Mouse (Mus musculus) liver, embryonic 14.5 days (tissue): ENCODE data around the gene Igtp. TPM values are rescaled to one million over a fixed set of nuclear protein-coding genes. Genes with fewer than 3 reads are reported as not detected.
"Not testable (repeated sequence)": the region's sequence is repeated elsewhere in the genome, so short reads cannot be mapped to it uniquely, and the experiment has no call there.

Experiments used
- ATAC-seq: fragments of 200-750 bp; cut with Nextera tagmentation; 2 replicates; pipeline ENCODE4 v1.8.0; 2017; ENCODE audit warnings: moderate number of reproducible peaks, mild to moderate bottlenecking, moderate library complexity; ENCODE audit not compliant: insufficient read depth
- DNase-seq, 3 experiments: peaks; one replicate each; pipeline ENCODE4 v3.0.0-alpha.2; 2012 to 2013; ENCODE audit warnings: low read depth in 3 of 3, low spot score in 3 of 3
- H3K27ac ChIP-seq: fragments of 300-500 bp; sonication (generic); 2 replicates; pipeline ENCODE4 v1.5.1; 2014; ENCODE audit warnings: moderate library complexity, mild to moderate bottlenecking, control low read depth, inconsistent platforms
- H3K27me3 ChIP-seq: fragments of 300-500 bp; sonication (generic); 2 replicates; pipeline ENCODE4 v1.6.1; 2014; ENCODE audit warnings: mild to moderate bottlenecking, low read length, moderate library complexity; ENCODE audit not compliant: control insufficient read depth, insufficient read depth
- H3K36me3 ChIP-seq: fragments of 300-500 bp; sonication (generic); replicated peaks from 2 replicates; pipeline ENCODE4 v1.6.1; 2014; ENCODE audit warnings: low read depth; ENCODE audit not compliant: control insufficient read depth, insufficient read depth
- H3K4me1 ChIP-seq, 2 experiments: fragments of 200-500 bp in 1 of 2; fragments of 300-500 bp in 1 of 2; sonication (generic) in 1 of 2; replicated peaks; 2 replicates each; pipeline ENCODE4 v1.6.1; 2012 to 2014; ENCODE audit warnings: antibody characterized with exemption in 1 of 2, inconsistent platforms in 1 of 2, low read length in 1 of 2; ENCODE audit not compliant: control insufficient read depth in 2 of 2, insufficient read depth in 2 of 2
- H3K4me2 ChIP-seq: fragments of 300-500 bp; sonication (generic); 2 replicates; pipeline ENCODE4 v1.6.1; 2014; ENCODE audit warnings: low read depth, mild to moderate bottlenecking, control low read depth, moderate library complexity
- H3K4me3 ChIP-seq, 2 experiments: fragments of 200-500 bp in 1 of 2; fragments of 300-500 bp in 1 of 2; sonication (generic) in 1 of 2; 2 replicates each; pipeline ENCODE4 v1.5.1; 2012 to 2014; ENCODE audit warnings: low read depth in 2 of 2, low read length in 2 of 2, mild to moderate bottlenecking in 2 of 2, control low read depth in 1 of 2, inconsistent platforms in 1 of 2, moderate library complexity in 1 of 2; ENCODE audit not compliant: insufficient read depth in 1 of 2
- H3K9ac ChIP-seq: fragments of 300-500 bp; sonication (generic); replicated peaks from 2 replicates; pipeline ENCODE4 v1.6.1; 2014; ENCODE audit warnings: mild to moderate bottlenecking, control low read depth, moderate library complexity
- H3K9me3 ChIP-seq: fragments of 300-500 bp; sonication (generic); 2 replicates; pipeline ENCODE4 v1.6.1; 2016; ENCODE audit warnings: low read length, mixed read lengths; ENCODE audit not compliant: control insufficient read depth
- CTCF ChIP-seq: IDR thresholded peaks from 2 replicates; pipeline ENCODE4 v1.5.1; 2016; ENCODE audit warnings: antibody characterized with exemption, low read depth, control low read depth
- EP300 ChIP-seq: IDR thresholded peaks from 2 replicates; pipeline ENCODE4 v1.6.1; 2016; ENCODE audit warnings: antibody characterized with exemption, low read depth
- WGBS: fragments of 180-500 bp; shearing (Covaris S2); extraction: QIAGEN DNeasy Blood & Tissue Kit; methylation state at CpG from one replicate; pipeline ENCODE4 v1.1.7; 2014; ENCODE audit not compliant: insufficient replicate concordance; 5-methylcytosine and 5-hydroxymethylcytosine counted together
- polyA plus RNA-seq, 2 experiments: library from polyadenylated mRNA; depleted of rRNA in 1 of 2; stranded (reverse) in 1 of 2; unstranded in 1 of 2; fragments of >200 nt; fragmentation: Nextera tagmentation in 1 of 2; extraction: Ambion mirVana in 1 of 2; gene quantifications; 2 replicates each; pipeline versions ENCODE4 v1.2.1 to v1.2.3; 2012 to 2014

Igtp gene
- polyA plus RNA-seq (2012; rRNA removed) (3.6 and 4.7 TPM in 2 replicates), polyA plus RNA-seq (2014; fragmentation: Nextera tagmentation; extraction: Ambion mirVana) (6.9 and 7.6 TPM in 2 replicates)

GRCm38 (mm10) chr11:58199229-58200037 lies at the start of gene Igtp, which contains the start of gene Irgm2:
Gene Igtp, plus strand, starts transcription at chr11:58199556.
Gene Irgm2, plus strand, starts transcription at chr11:58199618.
- peak within 1 kb of the TSS; percentile 66 for H3K27ac ChIP-seq
- H3K4me1 ChIP-seq = peaks cover 0 to 18% of the 10 kb centered on the region in 2 experiments; a peak in 2 of 4 replicates
- H3K36me3 ChIP-seq, H3K9me3 ChIP-seq, H3K27me3 ChIP-seq: not testable (repeated sequence)
- WGBS = 4% methylated on average over 14 of the region's 15 CpGs
- peak within 1 kb of the TSS; percentile 92 for H3K4me2 ChIP-seq
- DNase-seq = peak in 1 of 3 experiments; percentile 77
- H3K9ac ChIP-seq = peak within 1 kb of the TSS; percentile 83
- ATAC-seq = peak; percentile 95
- H3K4me3 ChIP-seq = peak within 1 kb of the TSS; percentile 77 to 90

- no peak overlapping the region for H3K4me2 ChIP-seq
- TF ChIP-seq EP300 (no peak), CTCF (no peak)
- H3K4me3 ChIP-seq = no peak overlapping the region
- ATAC-seq = no peak
- no peak for DNase-seq
- 82% methylated on average over 9 of the region's 9 CpGs for WGBS
- H3K9me3 ChIP-seq = no peaks in the 10 kb centered on the region
- H3K27ac ChIP-seq = no peak overlapping the region
- peaks cover 38% of the 10 kb centered on the region for H3K36me3 ChIP-seq
- 0 out of 4 replicates have a peak, but pooled peaks cover 0 to 2% of the 10 kb centered on the region in 2 experiments for H3K4me1 ChIP-seq
- no peaks in the 10 kb centered on the region for H3K27me3 ChIP-seq
- no peak overlapping the region for H3K9ac ChIP-seq
These were observed 43.9 kb upstream of the Igtp start for GRCm38 (mm10) chr11:58155458-58155857.

- H3K27me3 ChIP-seq = no peaks in the 10 kb centered on the region
- no peak for DNase-seq
- 46% methylated on average over 3 of the region's 3 CpGs for WGBS
- H3K36me3 ChIP-seq = peaks cover 39% of the 10 kb centered on the region
- 0 out of 4 replicates have a peak, but pooled peaks cover 0 to 2% of the 10 kb centered on the region in 2 experiments for H3K4me1 ChIP-seq
- no peaks in the 10 kb centered on the region for H3K9me3 ChIP-seq
- H3K9ac ChIP-seq = no peak overlapping the region
- no peak overlapping the region for H3K4me3 ChIP-seq
- no peak overlapping the region for H3K4me2 ChIP-seq
- TF ChIP-seq CTCF = no peak
- 0 out of 2 replicates have a peak, but pooled peaks have one; percentile 22 for TF ChIP-seq EP300
- peak; percentile 52; the same call in 1 of the 2 replicates for ATAC-seq
- H3K27ac ChIP-seq = no peak overlapping the region
These were observed 42.5 kb upstream of the Igtp start for GRCm38 (mm10) chr11:58156871-58157270.

- peaks cover 37% of the 10 kb centered on the region for H3K36me3 ChIP-seq
- no peak for DNase-seq
These were observed 34.3 kb upstream of the Igtp start for GRCm38 (mm10) chr11:58165072-58165471.

GRCm38 (mm10) chr11:58167822-58168166 lies 31.6 kb upstream of the Igtp start:
- ATAC-seq (no peak), DNase-seq (no peak)
- Histone ChIP-seq H3K9ac (peak overlapping the region; percentile 87), H3K4me2 (peak overlapping the region; percentile 77), H3K27ac (peak overlapping the region; percentile 50; the same call in 1 of the 2 replicates), H3K4me3 (peak overlapping the region; percentile 92 to 93), H3K36me3 (peaks cover 33% of the 10 kb centered on the region), H3K4me1 (peaks cover 7 to 14% of the 10 kb centered on the region in 2 experiments; a peak in 3 of 4 replicates), H3K9me3 (no peaks in the 10 kb centered on the region), H3K27me3 (no peaks in the 10 kb centered on the region)
- TF ChIP-seq EP300 (no peak), CTCF (no peak)
- WGBS = 0% methylated on average over 8 of the region's 8 CpGs

More at GRCm38 (mm10) chr11:58165072-58165471, 34.3 kb upstream of the Igtp start:
- peak; percentile 58 for TF ChIP-seq CTCF
- TF ChIP-seq EP300 = no peak
- 91% methylated on average over 2 of the region's 2 CpGs for WGBS
- no peaks in the 10 kb centered on the region for H3K27me3 ChIP-seq
- peaks cover 5% of the 10 kb centered on the region in 2 experiments; a peak in 3 of 4 replicates for H3K4me1 ChIP-seq
- no peaks in the 10 kb centered on the region for H3K9me3 ChIP-seq
- H3K4me2 ChIP-seq = no peak overlapping the region
- H3K4me3 ChIP-seq = no peak overlapping the region
- ATAC-seq = no peak
- no peak overlapping the region for H3K9ac ChIP-seq
- H3K27ac ChIP-seq = no peak overlapping the region
